Mouse (Mus musculus): ENCODE results near the gene Lingo3.

Gene Lingo3

DNA sequence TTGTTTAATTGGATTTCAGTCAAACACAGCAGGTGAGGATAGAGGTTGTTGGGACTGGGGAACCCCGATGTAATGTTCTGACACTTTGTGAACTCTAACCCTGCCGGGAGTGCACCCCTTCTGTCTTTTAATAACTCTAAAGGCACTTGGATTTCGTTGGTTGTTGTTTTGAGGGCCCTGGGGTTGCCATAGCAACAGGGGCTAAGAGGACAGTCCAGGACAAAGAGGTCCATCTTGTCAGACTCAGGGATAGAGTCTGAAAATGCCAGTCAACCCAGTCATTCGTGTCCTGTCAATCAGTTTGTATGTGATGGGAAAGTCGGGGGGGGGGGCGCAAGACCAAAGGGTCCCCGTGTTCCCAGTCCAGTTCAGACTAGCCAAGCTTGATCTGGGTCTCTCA, 11.0 kb downstream of the Lingo3 start:
- POLR2A ChIA-PET, result interaction anchor here in 3 of 4 experiments (0.6 to 6.5 kb wide), 14 partner anchors 10 to 295 kb away, joined by 3 to 99 read pairs (median 7); partner anchors contain the start of genes Gadd45b (in 3 of the 3), Amh (in 2 of the 3), Atp8b3 (in 2 of the 3) and Abhd17a (in 1 of the 3)

GRCm38 (mm10) chr10:80831136-80831535, 12.7 kb downstream of the Lingo3 start:
- CTCF ChIA-PET, result interaction anchor here (0.5 to 2.7 kb wide), 27 partner anchors 9 to 251 kb away, joined by 3 to 19 read pairs (median 4); partner anchors contain the start of gene Csnk1g2 (in 1 of the 4)
- POLR2A ChIA-PET, result interaction anchor here (0.5 to 6.5 kb wide), 121 partner anchors 9 to 1302 kb away, joined by 3 to 99 read pairs (median 4); partner anchors contain the start of genes Gadd45b (in 3 of the 4), Lsm7 (in 3 of the 4), Map2k2 (in 3 of the 4) and Sppl2b (in 3 of the 4)

More for the DNA sequence above, 11.0 kb downstream of the Lingo3 start:
- CTCF ChIA-PET, result interaction anchor here in 3 of 4 experiments (0.6 to 2.7 kb wide), 4 partner anchors 27 to 49 kb away, joined by 3 to 19 read pairs (median 4); no protein-coding TSS in a partner anchor

DNA sequence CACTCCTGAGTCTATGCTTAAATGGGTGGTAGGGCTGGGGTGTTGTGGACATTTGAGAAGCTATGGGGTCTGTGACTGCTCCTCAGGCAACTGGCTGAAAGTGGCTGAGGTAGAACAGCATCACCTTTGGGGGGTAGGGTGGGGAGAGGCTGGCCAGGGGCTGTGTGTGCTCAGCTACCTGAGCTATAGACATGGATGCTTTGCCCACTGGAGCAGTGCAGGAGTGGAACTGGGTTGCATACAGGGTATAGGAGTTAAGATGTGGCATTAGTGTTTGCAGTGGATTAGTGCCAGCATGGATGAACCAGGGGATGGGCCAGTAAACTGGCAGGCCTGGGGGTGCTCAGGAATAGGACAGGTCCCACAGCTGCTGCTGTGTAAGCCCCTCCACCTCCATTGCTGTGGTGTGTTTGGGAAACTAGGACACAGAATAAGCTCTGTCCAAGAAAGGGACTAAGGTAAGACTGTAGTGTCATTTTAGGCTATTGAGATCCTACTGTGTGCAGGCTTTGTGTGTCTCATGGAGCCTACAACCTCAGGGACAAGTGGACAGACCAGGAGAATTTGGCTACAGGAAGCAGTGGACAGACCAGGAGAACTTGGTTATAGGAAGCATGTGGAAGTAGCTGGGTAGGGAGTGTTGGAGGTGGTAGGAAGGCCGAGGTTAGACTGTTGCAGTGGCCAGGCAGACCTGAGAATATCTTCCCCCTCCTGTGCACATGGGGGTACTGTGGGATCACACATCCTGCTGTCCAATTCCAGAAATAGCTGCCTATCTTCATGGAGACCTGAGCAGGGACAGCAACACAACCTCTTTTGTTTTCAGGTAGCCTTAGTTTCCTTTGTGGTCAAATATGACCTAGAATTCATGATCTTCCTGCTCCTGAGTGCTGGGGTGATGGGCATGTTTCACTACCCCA, 14.2 kb downstream of the Lingo3 start:
- CTCF ChIA-PET, result interaction anchor here in 1 of 4 experiments (1.1 to 2.2 kb wide), 3 partner anchors 51 to 189 kb away, joined by 3 to 15 read pairs (median 4); no protein-coding TSS in a partner anchor
- POLR2A ChIA-PET, result interaction anchor here (0.5 to 6.5 kb wide), 56 partner anchors 7 to 526 kb away, joined by 3 to 99 read pairs (median 4); partner anchors contain the start of genes Amh (in 2 of the 4), Gadd45b (in 2 of the 4), Lingo3 (in 2 of the 4) and Lsm7 (in 2 of the 4)

DNA sequence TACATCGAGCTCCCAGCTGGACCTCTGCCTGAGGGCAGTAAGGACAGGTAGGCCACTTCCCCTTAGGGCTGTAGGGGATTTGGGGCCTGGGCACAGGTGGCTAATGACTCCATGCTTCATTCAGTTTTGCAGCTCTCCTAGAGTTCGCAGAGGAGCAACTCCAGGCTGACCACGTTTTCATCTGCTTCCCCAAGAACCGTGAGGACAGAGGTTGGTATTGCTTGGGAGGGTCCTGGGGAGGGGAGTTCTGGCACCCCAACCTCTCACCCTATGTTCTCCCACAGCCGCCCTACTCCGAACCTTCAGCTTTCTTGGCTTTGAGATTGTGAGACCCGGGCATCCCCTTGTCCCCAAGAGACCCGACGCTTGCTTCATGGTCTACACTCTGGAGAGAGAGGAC, 15.3 kb downstream of the Lingo3 start:
- POLR2A ChIA-PET, result interaction anchor here in 3 of 4 experiments (0.5 to 6.5 kb wide), 31 partner anchors 8 to 525 kb away, joined by 3 to 99 read pairs (median 5); partner anchors contain the start of genes Amh (in 2 of the 3), Lingo3 (in 2 of the 3), Abhd17a (in 1 of the 3) and Ap3d1 (in 1 of the 3)
- CTCF ChIA-PET, result interaction anchor here in 1 of 4 experiments (1.1 to 1.5 kb wide), 2 partner anchors 53 to 190 kb away, joined by 3 to 4 read pairs; no protein-coding TSS in a partner anchor

GRCm38 (mm10) chr10:80827870-80828420, 15.9 kb downstream of the Lingo3 start:
- ChIA-PET POLR2A (interaction anchor here in 3 of 4 experiments (0.6 to 6.5 kb wide), 49 partner anchors 8 to 241 kb away, joined by 3 to 99 read pairs (median 4); partner anchors contain the start of genes Amh (in 2 of the 3), Gadd45b (in 2 of the 3), Lingo3 (in 2 of the 3) and Lsm7 (in 2 of the 3)), CTCF (interaction anchor here in 2 of 4 experiments (0.6 to 1.5 kb wide), 3 partner anchors 53 to 661 kb away, joined by 4 to 12 read pairs (median 9); no protein-coding TSS in a partner anchor)

GRCm38 (mm10) chr10:80827063-80827869, 16.6 kb downstream of the Lingo3 start:
- ChIA-PET CTCF (interaction anchor here in 1 of 4 experiments (0.6 to 0.8 kb wide), 2 partner anchors 54 to 660 kb away, joined by 9 to 12 read pairs; no protein-coding TSS in a partner anchor), POLR2A (interaction anchor here (0.6 to 6.5 kb wide), 49 partner anchors 8 to 255 kb away, joined by 3 to 99 read pairs (median 4); partner anchors contain the start of genes Amh (in 2 of the 4), Gadd45b (in 2 of the 4), Lingo3 (in 2 of the 4) and Lsm7 (in 2 of the 4))

- POLR2A ChIA-PET, result interaction anchor here in 3 of 4 experiments (0.7 to 6.5 kb wide), 27 partner anchors 9 to 256 kb away, joined by 3 to 99 read pairs (median 5); partner anchors contain the start of genes Amh (in 2 of the 3), Gadd45b (in 2 of the 3), Lingo3 (in 2 of the 3) and Lsm7 (in 2 of the 3)
- CTCF ChIA-PET, result no interaction called here
Measured at GRCm38 (mm10) chr10:80826151-80827062, 17.4 kb downstream of the Lingo3 start, which contains the start of gene Oaz1. TSS of gene Oaz1 (plus strand) at chr10:80826656.

DNA sequence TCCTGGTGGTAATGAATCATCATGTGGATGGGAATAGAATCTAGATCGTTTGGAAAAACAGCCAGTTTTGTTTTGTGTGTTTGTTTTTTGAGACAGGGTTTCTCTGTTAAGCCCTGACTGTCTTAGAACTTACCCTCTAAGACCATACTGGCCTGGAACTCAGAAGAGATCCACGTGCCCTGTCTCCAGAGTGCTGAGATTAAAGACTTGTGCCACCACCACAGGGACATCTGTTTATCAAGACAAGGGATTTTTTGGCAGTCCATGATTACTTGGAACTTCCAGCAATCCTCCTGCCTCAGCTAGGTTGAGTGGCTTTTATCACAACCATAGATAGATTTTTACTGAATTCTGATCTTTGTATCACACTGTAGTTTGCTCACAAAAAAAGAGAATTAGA, 19.0 kb downstream of the Lingo3 start:
- ChIA-PET POLR2A (interaction anchor here in 3 of 4 experiments (0.6 to 2.8 kb wide), 15 partner anchors 11 to 425 kb away, joined by 3 to 16 read pairs (median 4); partner anchors contain the start of genes Gadd45b (in 1 of the 3), Lsm7 (in 1 of the 3), Mbd3 (in 1 of the 3) and Plekhj1 (in 1 of the 3)), CTCF (interaction anchor here in 3 of 4 experiments (0.6 to 1.8 kb wide), 6 partner anchors 10 to 57 kb away, joined by 3 to 7 read pairs (median 4); no protein-coding TSS in a partner anchor)

DNA sequence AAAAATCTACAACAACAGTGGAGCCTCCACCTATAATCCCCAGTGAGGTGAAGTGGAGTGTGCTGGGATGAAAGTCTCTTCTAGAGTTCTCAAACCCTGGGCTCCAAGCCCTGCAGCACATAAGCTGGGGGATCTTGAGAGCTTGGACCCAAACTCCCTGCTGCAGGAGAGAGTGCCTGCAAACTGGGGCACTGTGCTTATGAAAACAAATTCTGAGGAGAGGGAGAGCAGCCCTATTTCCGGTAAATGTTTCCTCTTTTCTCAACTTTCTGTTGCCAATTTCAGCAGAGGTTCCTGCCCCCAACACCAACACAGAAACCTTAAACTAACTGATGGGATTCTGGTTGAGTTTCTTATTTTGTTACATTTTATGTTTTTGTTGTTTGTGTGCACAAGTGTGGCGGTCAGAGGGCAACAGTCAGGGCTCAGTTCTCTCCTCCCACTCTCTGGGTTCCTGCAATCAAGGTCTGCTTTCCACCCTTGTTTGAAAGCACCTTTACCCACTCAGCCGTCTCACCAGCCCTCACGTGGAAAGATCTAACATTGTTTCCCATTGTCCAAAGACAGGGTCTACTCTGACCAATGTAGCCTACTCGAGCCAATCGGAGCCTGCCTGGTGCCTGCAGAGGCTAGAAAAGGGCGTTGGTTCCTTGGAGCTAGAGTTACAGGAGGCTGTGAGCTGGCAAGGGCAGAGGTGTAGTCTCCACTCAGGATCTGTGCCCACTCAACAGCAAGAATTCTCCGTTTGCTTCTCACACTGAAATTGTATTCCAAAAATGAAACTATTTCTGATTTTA, 19.8 kb downstream of the Lingo3 start:
- POLR2A ChIA-PET, result interaction anchor here in 3 of 4 experiments (0.6 to 2.8 kb wide), 11 partner anchors 12 to 425 kb away, joined by 3 to 16 read pairs (median 4); partner anchors contain the start of genes Gadd45b (in 1 of the 3), Mbd3 (in 1 of the 3), Plekhj1 (in 1 of the 3) and Sf3a2 (in 1 of the 3)
- CTCF ChIA-PET, result interaction anchor here in 3 of 4 experiments (0.6 to 1.8 kb wide), 7 partner anchors 9 to 57 kb away, joined by 3 to 7 read pairs (median 3); no protein-coding TSS in a partner anchor

GRCm38 (mm10) chr10:80823316-80823715, 20.5 kb downstream of the Lingo3 start:
- CTCF ChIA-PET, result interaction anchor here in 2 of 4 experiments (0.6 to 0.9 kb wide), 3 partner anchors 18 to 25 kb away, joined by 3 to 4 read pairs (median 3); no protein-coding TSS in a partner anchor
- POLR2A ChIA-PET, result interaction anchor here in 1 of 4 experiments (1.4 to 2.8 kb wide), 3 partner anchors 14 to 147 kb away, joined by 3 to 16 read pairs (median 10); no protein-coding TSS in a partner anchor

DNA sequence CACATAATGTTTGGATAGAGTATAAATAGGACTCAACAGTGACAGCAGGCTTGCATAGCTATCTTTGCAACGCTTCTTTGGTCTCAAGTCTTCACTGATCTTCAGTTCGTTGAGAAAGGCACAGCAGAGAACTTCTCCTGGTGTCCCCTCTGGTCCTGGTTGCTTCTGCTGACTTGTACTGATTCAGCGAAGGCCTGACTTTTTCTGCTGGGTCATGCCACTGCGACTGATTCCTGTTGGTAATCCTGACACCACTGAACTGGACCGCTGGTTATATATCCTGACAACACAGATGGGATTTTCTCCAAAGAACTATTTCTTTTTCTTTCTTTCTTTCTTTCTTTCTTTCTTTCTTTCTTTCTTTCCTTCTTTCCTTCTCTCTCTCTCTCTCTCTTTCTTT, 21.3 kb downstream of the Lingo3 start:
- POLR2A ChIA-PET, result interaction anchor here in 3 of 4 experiments (0.6 to 1.9 kb wide), 7 partner anchors 9 to 714 kb away, joined by 3 to 7 read pairs (median 3); no protein-coding TSS in a partner anchor
- CTCF ChIA-PET, result interaction anchor here in 3 of 4 experiments (0.6 to 2.5 kb wide), 9 partner anchors 9 to 172 kb away, joined by 3 to 10 read pairs (median 3); no protein-coding TSS in a partner anchor

- POLR2A ChIA-PET, result interaction anchor here in 3 of 4 experiments (0.6 to 1.9 kb wide), 6 partner anchors 9 to 146 kb away, joined by 3 to 7 read pairs (median 3); no protein-coding TSS in a partner anchor
- CTCF ChIA-PET, result interaction anchor here in 2 of 4 experiments (0.5 to 2.5 kb wide), 5 partner anchors 9 to 298 kb away, joined by 3 to 10 read pairs (median 3); no protein-coding TSS in a partner anchor
Measured at GRCm38 (mm10) chr10:80821991-80822390, 21.8 kb downstream of the Lingo3 start.

- ChIA-PET POLR2A (interaction anchor here in 3 of 4 experiments (1.0 to 4.3 kb wide), 9 partner anchors 10 to 143 kb away, joined by 3 to 24 read pairs (median 4); partner anchors contain the start of genes Amh (in 1 of the 3) and Gadd45b (in 1 of the 3)), CTCF (interaction anchor here (0.5 to 3.2 kb wide), 12 partner anchors 12 to 1150 kb away, joined by 3 to 19 read pairs (median 4); partner anchors contain the start of gene Amh (in 1 of the 4))
Measured at GRCm38 (mm10) chr10:80819406-80819805, 24.4 kb downstream of the Lingo3 start.

Measured in embryonic stem cell, embryonic (primary cell).